Mouse (Mus musculus) left cerebral cortex, adult 2 months (tissue): ENCODE measurements at regions not wholly inside any gene's neighbourhood (a gene's known extent, or its start where the extent isn't known, plus 50 kb on each side); places are given as distances from the start of the nearest gene placed in this dataset.

Source experiments
- DNase-seq, 2 experiments: peaks; one replicate each; pipeline ENCODE4 v3.0.0; 2021 to 2022; ENCODE audit warnings: low spot score in 2 of 2, mixed read lengths in 1 of 2; ENCODE audit errors: extremely low spot score in 1 of 2
- H3K27ac ChIP-seq: fragments of 200-600 bp; 2 replicates; pipeline ENCODE4 v1.8.1; 2022
- H3K4me3 ChIP-seq: fragments of 200-600 bp; 2 replicates; pipeline ENCODE4 v1.8.1; 2022
- CTCF ChIP-seq: fragments of 200-600 bp; IDR thresholded peaks from 2 replicates; pipeline ENCODE4 v1.8.1; 2022; ENCODE audit warnings: antibody characterized with exemption, mild to moderate bottlenecking, moderate library complexity
- intact Hi-C: fragments of 180-260 bp; cut with DNase I; formaldehyde crosslinking; loops from one replicate; pipeline ENCODE4 v1.15.1; 2025
- microRNA-seq, 2 experiments: library from miRNA; unstranded; fragments of <30 nt; microRNA quantifications; one replicate each; pipeline ENCODE4 v1.2.0; 2021

DNA sequence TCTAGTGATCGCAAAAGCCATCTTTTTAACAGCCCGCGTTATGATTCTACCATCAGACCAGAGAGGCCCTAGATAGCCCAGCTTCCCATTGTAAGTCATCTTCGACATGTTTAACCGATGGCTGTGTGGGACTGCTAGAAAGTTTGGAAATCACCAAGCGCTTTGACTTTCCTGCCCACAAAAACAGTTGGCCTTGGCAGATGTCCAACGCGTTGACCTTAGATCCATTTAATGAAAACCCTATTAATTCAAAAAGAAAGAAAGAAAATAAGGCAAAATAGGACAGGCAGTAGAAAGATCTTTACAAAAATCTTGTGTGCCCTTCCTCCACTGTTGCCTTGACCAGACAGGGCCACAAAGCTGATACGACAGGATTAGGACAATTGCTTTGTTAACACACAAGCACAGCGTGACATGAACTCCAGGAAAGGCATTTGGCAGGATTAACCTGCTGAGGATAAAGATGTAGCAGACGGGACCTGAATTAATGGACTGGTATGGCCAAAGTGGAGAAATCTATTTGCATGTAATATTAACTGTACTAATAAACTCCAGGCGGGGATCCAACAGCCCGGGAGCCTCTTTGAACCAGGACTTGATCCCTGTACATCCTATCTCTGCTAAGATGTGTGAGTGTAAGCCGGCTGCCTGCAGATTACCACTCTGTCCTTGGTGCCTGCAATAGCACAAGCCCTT is 69.0 kb upstream of the Topaz1 start:
- intact Hi-C loops = no loop called here
- no peak for DNase-seq
- H3K4me3 ChIP-seq = no peak overlapping the region
- H3K27ac ChIP-seq = no peak overlapping the region
- TF ChIP-seq CTCF = no peak

DNA sequence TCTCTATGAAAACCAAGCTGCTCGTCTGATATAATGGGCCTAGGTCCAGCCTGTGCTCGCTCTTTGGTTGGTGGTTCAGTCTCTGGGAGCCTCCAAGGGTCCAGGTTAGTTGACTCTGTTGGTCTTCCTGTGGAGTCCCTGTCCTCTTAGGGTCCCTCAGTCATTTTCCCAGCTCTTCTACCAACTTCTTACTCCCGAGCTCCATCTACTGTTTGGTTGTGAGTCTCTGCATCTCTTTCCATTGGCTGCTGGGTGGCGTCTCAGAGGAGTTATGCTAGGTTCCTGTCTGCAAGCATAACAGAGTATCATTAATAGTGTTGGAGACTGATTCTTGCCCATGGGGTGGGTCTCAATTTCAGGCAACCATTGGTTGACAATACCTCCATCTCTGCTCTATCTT is 60.0 kb upstream of the Topaz1 start:
- H3K4me3 ChIP-seq = no peak overlapping the region
- no peak overlapping the region for H3K27ac ChIP-seq
- intact Hi-C loops = loop anchor here (1.0 to 2.0 kb wide), 4 partner anchors 72 to 266 kb away; no protein-coding TSS in a partner anchor
- peak; percentile 47 to 51 for DNase-seq
- TF ChIP-seq CTCF = peak; percentile 65

GRCm38 (mm10) chr9:122691879-122692278 is 55.3 kb upstream of the Topaz1 start:
- intact Hi-C loops = no loop called here
- peak; percentile 62 for TF ChIP-seq CTCF
- peak in 1 of 2 experiments; percentile 50 for DNase-seq
- H3K4me3 ChIP-seq = no peak overlapping the region
- no peak overlapping the region for H3K27ac ChIP-seq

GRCm38 (mm10) chr9:122695724-122696123 is 51.4 kb upstream of the Topaz1 start:
- intact Hi-C loops = no loop called here
- TF ChIP-seq CTCF = no peak
- DNase-seq = no peak
- no peak overlapping the region for H3K4me3 ChIP-seq
- peak overlapping the region; percentile 68 for H3K27ac ChIP-seq

Small RNA genes in the stretch of these regions (microRNA-seq; reads per million reads assigned to microRNA genes)
- gene Mir138-1 = 4,654 to 6,580 reads per million in 2 experiments
